Mouse (Mus musculus): ENCODE measurements around the gene Zfp207.

GRCm38 (mm10) chr11:80420202-80420984, 37.3 kb downstream of the Zfp207 start:
- TF ChIP-seq CTCF (IDR thresholded peaks at IDR 0.05; ENCODE audit: extremely low read depth, insufficient read depth, insufficient read length, insufficient replicate concordance), result no peak
- TF ChIP-seq POLR2A (IDR thresholded peaks at IDR 0.05; ENCODE audit: low read depth, low read length), result no peak

Data from spleen, adult 2 months (tissue).